Mouse (Mus musculus) erythroblast, embryonic 14.5 days (primary cell): ENCODE results near the gene Loxl4.

Source experiments
- GATA1 ChIP-seq: IDR thresholded peaks from 2 replicates; pipeline ENCODE4 v1.6.1; 2012; ENCODE audit warnings: low read length, inconsistent platforms, mixed read lengths
- TAL1 ChIP-seq: IDR thresholded peaks from 3 replicates; pipeline ENCODE4 v1.6.1; 2012; ENCODE audit warnings: low read length, inconsistent platforms, mixed read lengths

- TF ChIP-seq GATA1 (no peak), TAL1 (no peak)
These were observed 17.5 kb downstream of the Loxl4 start for GRCm38 (mm10) chr19:42595066-42595465.
